Mouse (Mus musculus): Measurements from ENCODE around the gene Diaph2. TPM values are rescaled to one million over a fixed set of nuclear protein-coding genes. Genes with fewer than 3 reads are reported as not detected.
"Not testable (repeated sequence)": the region's sequence is repeated elsewhere in the genome, so short reads cannot be mapped to it uniquely, and the experiment has no call there.

The Diaph2 gene
- polyA plus RNA-seq, 1 experiment from 2014 or later = 3.0 TPM

GRCm38 (mm10) chrX:130197412-130197811, 447.9 kb downstream of the Diaph2 start:
- not testable (repeated sequence) for ATAC-seq (ENCODE audit: low FRiP score); H3K4me1 ChIP-seq; H3K4me2 ChIP-seq; H3K9me3 ChIP-seq (replicated peaks); H3K4me3 ChIP-seq (replicated peaks); H3K27me3 ChIP-seq (replicated peaks); H3K27ac ChIP-seq (replicated peaks); H3K36me3 ChIP-seq; H3K9ac ChIP-seq (replicated peaks)
- 92% methylated on average over 3 of the region's 3 CpGs for WGBS

GRCm38 (mm10) chrX:130205243-130205642, 455.7 kb downstream of the Diaph2 start:
- Histone ChIP-seq H3K27me3 (replicated peaks) (no peaks in the 10 kb centered on the region), H3K4me2 (no peak overlapping the region), H3K9me3 (replicated peaks) (no peaks in the 10 kb centered on the region), H3K27ac (replicated peaks) (no peak overlapping the region), H3K9ac (replicated peaks) (no peak overlapping the region), H3K36me3 (no peaks in the 10 kb centered on the region), H3K4me1 (no peaks in the 10 kb centered on the region), H3K4me3 (replicated peaks) (no peak overlapping the region)
- WGBS = 71% methylated on average over 2 of the region's 2 CpGs
- no peak for ATAC-seq (ENCODE audit: low FRiP score)

- Histone ChIP-seq H3K4me1 (no peaks in the 10 kb centered on the region), H3K27me3 (replicated peaks) (no peaks in the 10 kb centered on the region), H3K4me3 (replicated peaks) (no peak overlapping the region), H3K9me3 (replicated peaks) (no peaks in the 10 kb centered on the region), H3K9ac (replicated peaks) (no peak overlapping the region), H3K27ac (replicated peaks) (no peak overlapping the region), H3K4me2 (no peak overlapping the region), H3K36me3 (no peaks in the 10 kb centered on the region)
- 89% methylated on average over 4 of the region's 4 CpGs for WGBS
- no peak for ATAC-seq (ENCODE audit: low FRiP score)
Observed at GRCm38 (mm10) chrX:130212227-130212626, 462.7 kb downstream of the Diaph2 start.

GRCm38 (mm10) chrX:130212759-130213158, 463.2 kb downstream of the Diaph2 start:
- Histone ChIP-seq H3K4me3 (replicated peaks) (no peak overlapping the region), H3K9me3 (replicated peaks) (no peaks in the 10 kb centered on the region), H3K36me3 (no peaks in the 10 kb centered on the region), H3K9ac (replicated peaks) (no peak overlapping the region), H3K4me2 (no peak overlapping the region), H3K27me3 (replicated peaks) (no peaks in the 10 kb centered on the region), H3K27ac (replicated peaks) (no peak overlapping the region), H3K4me1 (no peaks in the 10 kb centered on the region)
- ATAC-seq (ENCODE audit: low FRiP score) = no peak
- 84% methylated on average over 4 of the region's 4 CpGs for WGBS

- 92% methylated on average over 1 of the region's 1 CpGs for WGBS
- ATAC-seq (ENCODE audit: low FRiP score) = no peak
- no peaks in the 10 kb centered on the region for H3K27me3 ChIP-seq (replicated peaks)
- H3K36me3 ChIP-seq = no peaks in the 10 kb centered on the region
- no peaks in the 10 kb centered on the region for H3K4me1 ChIP-seq
- no peak overlapping the region for H3K27ac ChIP-seq (replicated peaks)
- H3K9me3 ChIP-seq (replicated peaks) = no peaks in the 10 kb centered on the region
- no peak overlapping the region for H3K4me3 ChIP-seq (replicated peaks)
- H3K4me2 ChIP-seq = no peak overlapping the region
- no peak overlapping the region for H3K9ac ChIP-seq (replicated peaks)
Observed at GRCm38 (mm10) chrX:130230045-130230444, 480.5 kb downstream of the Diaph2 start.

GRCm38 (mm10) chrX:130235167-130235566, 485.6 kb downstream of the Diaph2 start:
- WGBS = 78% methylated on average over 1 of the region's 1 CpGs
- H3K27me3 ChIP-seq (replicated peaks) = no peaks in the 10 kb centered on the region
- no peaks in the 10 kb centered on the region for H3K36me3 ChIP-seq
- no peak for ATAC-seq (ENCODE audit: low FRiP score)
- H3K4me2 ChIP-seq = no peak overlapping the region
- H3K4me3 ChIP-seq (replicated peaks) = no peak overlapping the region
- no peaks in the 10 kb centered on the region for H3K4me1 ChIP-seq
- H3K9ac ChIP-seq (replicated peaks) = no peak overlapping the region
- H3K9me3 ChIP-seq (replicated peaks) = no peaks in the 10 kb centered on the region
- H3K27ac ChIP-seq (replicated peaks) = no peak overlapping the region

GRCm38 (mm10) chrX:130246652-130247051, 497.1 kb downstream of the Diaph2 start:
- Histone ChIP-seq H3K4me3 (replicated peaks) (no peak overlapping the region), H3K27ac (replicated peaks) (no peak overlapping the region), H3K27me3 (replicated peaks) (no peaks in the 10 kb centered on the region), H3K4me1 (no peaks in the 10 kb centered on the region), H3K9ac (replicated peaks) (no peak overlapping the region), H3K36me3 (no peaks in the 10 kb centered on the region), H3K9me3 (replicated peaks) (no peaks in the 10 kb centered on the region), H3K4me2 (no peak overlapping the region)
- no peak for ATAC-seq (ENCODE audit: low FRiP score)
- WGBS = 67% methylated on average over 1 of the region's 1 CpGs

GRCm38 (mm10) chrX:130253664-130254063, 504.1 kb downstream of the Diaph2 start:
- no peak overlapping the region for H3K4me2 ChIP-seq
- H3K9me3 ChIP-seq (replicated peaks) = no peaks in the 10 kb centered on the region
- WGBS = 87% methylated on average over 4 of the region's 4 CpGs
- no peak overlapping the region for H3K4me3 ChIP-seq (replicated peaks)
- H3K36me3 ChIP-seq = no peaks in the 10 kb centered on the region
- ATAC-seq (ENCODE audit: low FRiP score) = no peak
- no peak overlapping the region for H3K9ac ChIP-seq (replicated peaks)
- H3K4me1 ChIP-seq = no peaks in the 10 kb centered on the region
- H3K27ac ChIP-seq (replicated peaks) = no peak overlapping the region
- no peaks in the 10 kb centered on the region for H3K27me3 ChIP-seq (replicated peaks)

GRCm38 (mm10) chrX:130265707-130266106, 516.2 kb downstream of the Diaph2 start:
- ATAC-seq (ENCODE audit: low FRiP score) = no peak

GRCm38 (mm10) chrX:130279144-130279543, 529.6 kb downstream of the Diaph2 start:
- Histone ChIP-seq H3K4me3 (replicated peaks) (no peak overlapping the region), H3K4me1 (no peaks in the 10 kb centered on the region), H3K4me2 (no peak overlapping the region), H3K27ac (replicated peaks) (no peak overlapping the region), H3K9ac (replicated peaks) (no peak overlapping the region), H3K9me3 (replicated peaks) (no peaks in the 10 kb centered on the region), H3K27me3 (replicated peaks) (no peaks in the 10 kb centered on the region), H3K36me3 (no peaks in the 10 kb centered on the region)
- 88% methylated on average over 4 of the region's 4 CpGs for WGBS
- ATAC-seq (ENCODE audit: low FRiP score) = no peak

More at GRCm38 (mm10) chrX:130265707-130266106, 516.2 kb downstream of the Diaph2 start:
- H3K9me3 ChIP-seq (replicated peaks) = no peaks in the 10 kb centered on the region
- H3K9ac ChIP-seq (replicated peaks) = no peak overlapping the region
- H3K4me3 ChIP-seq (replicated peaks) = no peak overlapping the region
- H3K27ac ChIP-seq (replicated peaks) = no peak overlapping the region
- H3K27me3 ChIP-seq (replicated peaks) = no peaks in the 10 kb centered on the region
- H3K4me1 ChIP-seq = no peaks in the 10 kb centered on the region
- H3K36me3 ChIP-seq = no peaks in the 10 kb centered on the region
- H3K4me2 ChIP-seq = no peak overlapping the region

GRCm38 (mm10) chrX:130281484-130281883, 531.9 kb downstream of the Diaph2 start:
- Histone ChIP-seq H3K4me1 (no peaks in the 10 kb centered on the region), H3K36me3 (no peaks in the 10 kb centered on the region), H3K27ac (replicated peaks) (no peak overlapping the region), H3K9me3 (replicated peaks) (no peaks in the 10 kb centered on the region), H3K27me3 (replicated peaks) (no peaks in the 10 kb centered on the region), H3K9ac (replicated peaks) (no peak overlapping the region), H3K4me2 (no peak overlapping the region), H3K4me3 (replicated peaks) (no peak overlapping the region)
- ATAC-seq (ENCODE audit: low FRiP score) = no peak
- 79% methylated on average over 2 of the region's 2 CpGs for whole genome bisulfite sequencing

- no peak overlapping the region for H3K4me2 ChIP-seq
- no peak overlapping the region for H3K9ac ChIP-seq (replicated peaks)
- ATAC-seq (ENCODE audit: low FRiP score) = no peak
- H3K27ac ChIP-seq (replicated peaks) = no peak overlapping the region
- no peaks in the 10 kb centered on the region for H3K36me3 ChIP-seq
- 87% methylated on average over 9 of the region's 9 CpGs for WGBS
- no peaks in the 10 kb centered on the region for H3K9me3 ChIP-seq (replicated peaks)
- H3K4me3 ChIP-seq (replicated peaks) = no peak overlapping the region
- H3K4me1 ChIP-seq = no peaks in the 10 kb centered on the region
- H3K27me3 ChIP-seq (replicated peaks) = no peaks in the 10 kb centered on the region
Observed at GRCm38 (mm10) chrX:130287032-130287431, 537.5 kb downstream of the Diaph2 start.

GRCm38 (mm10) chrX:130289775-130290174, 540.2 kb downstream of the Diaph2 start:
- no peak overlapping the region for H3K4me3 ChIP-seq (replicated peaks)
- no peak overlapping the region for H3K27ac ChIP-seq (replicated peaks)
- no peaks in the 10 kb centered on the region for H3K4me1 ChIP-seq
- H3K27me3 ChIP-seq (replicated peaks) = no peaks in the 10 kb centered on the region
- H3K36me3 ChIP-seq = no peaks in the 10 kb centered on the region
- ATAC-seq (ENCODE audit: low FRiP score) = no peak
- WGBS = 89% methylated on average over 5 of the region's 5 CpGs
- H3K9ac ChIP-seq (replicated peaks) = no peak overlapping the region
- no peak overlapping the region for H3K4me2 ChIP-seq
- H3K9me3 ChIP-seq (replicated peaks) = no peaks in the 10 kb centered on the region
